In the genomic region with DNA sequence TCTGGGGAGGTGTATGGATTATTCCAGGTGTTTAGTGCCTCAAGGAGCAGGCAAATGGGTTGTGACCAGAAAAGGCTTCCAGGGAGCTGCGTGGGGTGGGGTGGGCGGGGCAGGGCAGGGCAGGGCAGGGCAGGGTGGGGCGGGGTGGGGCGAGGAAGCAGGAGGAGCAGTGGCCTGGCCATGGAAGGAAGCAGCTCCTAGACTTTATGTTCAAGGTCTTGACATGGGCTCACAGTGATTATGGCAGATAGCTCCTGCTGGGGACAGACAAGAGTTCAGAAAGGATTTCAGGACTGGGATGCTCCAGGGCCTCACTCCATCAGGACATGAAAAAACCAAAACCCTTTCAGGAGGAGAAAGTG, we compare ENCODE assay signal across 9 mouse cellular contexts. TPM values are rescaled to one million over a fixed set of nuclear protein-coding genes. Genes with fewer than 3 reads are reported as not detected.
DNase-seq lines count a peak whose midpoint lies in the region; ATAC-seq lines count a peak whose summit lies in the region.
"Not testable (repeated sequence)": the region's sequence is repeated elsewhere in the genome, so short reads cannot be mapped to it uniquely, and the experiment has no call there.
"Had no signal": no experiment of that assay in that cellular context is flagged by ENCODE, and none has a peak within 500 bp of the region (broad histone marks: within the 10 kb centered on the region; RNA-seq: fewer than 3 reads in every experiment).

No protein-coding gene starts in this region.

- 90% methylated on average over 2 of the region's 4 CpGs for WGBS in hindbrain, embryonic 15.5 days
- WGBS in liver, embryonic 16.5 days (ENCODE audit: insufficient replicate concordance) = 58% methylated on average over 1 of the region's 4 CpGs
- 92% methylated on average over 1 of the region's 4 CpGs for WGBS in midbrain, embryonic 16.5 days

- not testable (repeated sequence) for H3K9ac ChIP-seq in hindbrain, embryonic 15.5 days; liver, embryonic 16.5 days (ENCODE audit: low read depth, low read length); midbrain, embryonic 16.5 days (ENCODE audit: low read depth, low read length)

- ATAC-seq in hindbrain, embryonic 15.5 days (ENCODE audit: low FRiP score, low read depth) = peak; percentile 81
- peak; percentile 70 for ATAC-seq in liver, embryonic 16.5 days (ENCODE audit: low read depth)
- peak; percentile 90 for ATAC-seq in midbrain, embryonic 16.5 days

- intact Hi-C loops in gastrocnemius, postnatal 14 days (cut with DNase I; ENCODE audit: low total_unique reads) = not testable (repeated sequence)

- H3K9me3 ChIP-seq in hindbrain, embryonic 15.5 days; liver, embryonic 16.5 days (replicated peaks; ENCODE audit: control insufficient read depth, low read length); midbrain, embryonic 16.5 days (replicated peaks; ENCODE audit: control insufficient read depth, low read length, poor library complexity, severe bottlenecking): not testable (repeated sequence)

- not testable (repeated sequence) for H3K4me3 ChIP-seq in hindbrain, embryonic 15.5 days; liver, embryonic 16.5 days (ENCODE audit: low read depth, low read length); midbrain, embryonic 16.5 days (ENCODE audit: low read depth, low read length)

- peak; percentile 4 to 19 for DNase-seq in cerebellum, postnatal 10 days
- peak; percentile 4 for DNase-seq in gastrocnemius, postnatal 14 days
- peak; percentile 7 to 22 for DNase-seq in kidney, postnatal 4 days
- DNase-seq in spleen, postnatal 14 days (ENCODE audit: low spot score in 2 of 2) = peak; percentile 18 to 25
- DNase-seq in urinary bladder, postnatal 4 days (ENCODE audit: low spot score in 2 of 2) = peak; percentile 42 to 72

- H3K4me1 ChIP-seq in hindbrain, embryonic 15.5 days (replicated peaks); liver, embryonic 16.5 days (ENCODE audit: control insufficient read depth, low read depth, low read length); midbrain, embryonic 16.5 days (ENCODE audit: control insufficient read depth, insufficient read depth, low read length): not testable (repeated sequence)

- H3K4me2 ChIP-seq in hindbrain, embryonic 15.5 days; liver, embryonic 16.5 days (ENCODE audit: low read depth, low read length); midbrain, embryonic 16.5 days (ENCODE audit: low read length): not testable (repeated sequence)

- H3K27ac ChIP-seq in hindbrain, embryonic 15.5 days (replicated peaks); liver, embryonic 16.5 days (ENCODE audit: low read length); midbrain, embryonic 16.5 days (ENCODE audit: low read length): not testable (repeated sequence)

- H3K27me3 ChIP-seq in hindbrain, embryonic 15.5 days; liver, embryonic 16.5 days (ENCODE audit: control insufficient read depth, insufficient read depth, low read depth, low read length); midbrain, embryonic 16.5 days (ENCODE audit: control insufficient read depth, insufficient read depth, low read depth, low read length): not testable (repeated sequence)

- H3K36me3 ChIP-seq in hindbrain, embryonic 15.5 days; liver, embryonic 16.5 days (ENCODE audit: control insufficient read depth, insufficient read depth); midbrain, embryonic 16.5 days (ENCODE audit: control insufficient read depth, insufficient read depth, low read length): not testable (repeated sequence)

RNA-seq across cellular contexts. Expression of a gene that starts 25.6 kb away (rescaled TPM):
- under 1 TPM; 0.16 to 0.33 TPM for total RNA-seq in gastrocnemius, postnatal 14 days (2021)
- polyA plus RNA-seq in hindbrain, embryonic 15.5 days (2015; fragmentation: Nextera tagmentation; extraction: Ambion mirVana) = 0.25 and 0.43 TPM in 2 replicates
- polyA plus RNA-seq in liver, embryonic 16.5 days (2015; fragmentation: Nextera tagmentation; extraction: Ambion mirVana) = not detected in 2 replicates
- polyA plus RNA-seq in midbrain, embryonic 16.5 days (2015; fragmentation: Nextera tagmentation; extraction: Ambion mirVana) = 0.24 TPM in 1 of 2 replicates, not detected in the other
- polyA plus RNA-seq: spleen, adult 2 months had no signal

Comparison
In these comparisons a context has a peak if more than half of its experiments do, and no peak if none do; other contexts are left out.
1. DNase-seq: peak in every context shown above with its lines; median percentile 57 in urinary bladder, postnatal 4 days; 22 in spleen, postnatal 14 days; 14 in kidney, postnatal 4 days; 12 in cerebellum, postnatal 10 days; 4 in gastrocnemius, postnatal 14 days.